Mouse (Mus musculus) layer of hippocampus, adult 8-10 months (tissue): Measurements from ENCODE around the gene Tmem41a. TPM values are rescaled to one million over a fixed set of nuclear protein-coding genes. Genes with fewer than 3 reads are reported as not detected.

Source experiments
- DNase-seq, 2 experiments: peaks; one replicate each; pipeline ENCODE4 v3.0.0; 2022; ENCODE audit warnings: low spot score in 2 of 2
- total RNA-seq, 4 experiments: library from RNA; stranded (reverse); gene quantifications; 2 replicates each; pipeline ENCODE4 v1.2.4; 2022

Tmem41a gene
- total RNA-seq, 4 experiments from 2014 or later = 14.7 to 16.4 (median 15.4) TPM

GRCm38 (mm10) chr16:21904636-21905035 lies 42.7 kb downstream of the Tmem41a start:
- DNase-seq = no peak

- DNase-seq = no peak
These were observed 46.1 kb downstream of the Tmem41a start for GRCm38 (mm10) chr16:21901286-21901685.

- no peak for DNase-seq
These were observed 53.5 kb downstream of the Tmem41a start for GRCm38 (mm10) chr16:21893890-21894289.

GRCm38 (mm10) chr16:21887601-21888000 lies 59.8 kb downstream of the Tmem41a start:
- DNase-seq = no peak

Other genes with a start within 250 kb of the Tmem41a start
- 1 to 10 TPM; 1.7 to 2.5 (median 2.2) TPM for gene Ehhadh, start 159.7 kb downstream of the Tmem41a start, total RNA-seq
- gene Map3k13, start 153.2 kb downstream of the Tmem41a start, total RNA-seq = 10 to 100 TPM; 11.4 to 17.8 (median 15.0) TPM
- under 1 TPM; 0.14 to 0.43 (median 0.18) TPM for gene Liph, start 48.1 kb upstream of the Tmem41a start, total RNA-seq
- gene Senp2, start 61.9 kb upstream of the Tmem41a start, total RNA-seq = 10 to 100 TPM; 76.1 to 92.0 (median 84.2) TPM
- gene Igf2bp2, start 215.7 kb upstream of the Tmem41a start, total RNA-seq = under 1 TPM in 3 of 4 experiments, not detected in 1; 0.06 to 0.40 (median 0.39) TPM